Mouse (Mus musculus) left cerebral cortex, postnatal 4 days (tissue): ENCODE results near the gene Slc2a5. TPM values are rescaled to one million over a fixed set of nuclear protein-coding genes. Genes with fewer than 3 reads are reported as not detected.
A peak's percentile ranks its signal among the peaks of the same experiment; 100 is the strongest.

ENCODE experiments used
- DNase-seq: peaks from one replicate; pipeline ENCODE4 v3.0.0-alpha.2; 2022
- intact Hi-C: fragments of 180-260 bp; cut with DNase I; formaldehyde crosslinking; loops from one replicate; pipeline ENCODE4 v1.15.1; 2025
- total RNA-seq, 2 experiments: library from RNA; stranded (reverse); gene quantifications; 2 replicates each; pipeline ENCODE4 v1.2.3; 2021

The Slc2a5 gene
- total RNA-seq, 2 experiments from 2014 or later: 1.4 to 1.5 TPM

GRCm38 (mm10) chr4:150098880-150099279 is 20.2 kb upstream of the Slc2a5 start:
- DNase-seq: peak; percentile 75
- intact Hi-C loops: loop anchor here (2.0 kb wide), 2 partner anchors 64 to 292 kb away; no protein-coding TSS in a partner anchor

- intact Hi-C loops: no loop called here
- no peak for DNase-seq
Measured at GRCm38 (mm10) chr4:150102822-150103221, 16.3 kb upstream of the Slc2a5 start.

- intact Hi-C loops: no loop called here
- no peak for DNase-seq
Measured at GRCm38 (mm10) chr4:150105671-150106070, 13.4 kb upstream of the Slc2a5 start.

GRCm38 (mm10) chr4:150106637-150107036 is 12.4 kb upstream of the Slc2a5 start:
- intact Hi-C loops: no loop called here
- no peak for DNase-seq

GRCm38 (mm10) chr4:150109636-150110035 is 9.4 kb upstream of the Slc2a5 start:
- peak; percentile 37 for DNase-seq
- intact Hi-C loops: no loop called here

GRCm38 (mm10) chr4:150110373-150110772 is 8.7 kb upstream of the Slc2a5 start:
- intact Hi-C loops: no loop called here
- no peak for DNase-seq

- intact Hi-C loops: no loop called here
- DNase-seq: peak; percentile 66
Measured at GRCm38 (mm10) chr4:150112867-150113266, 6.2 kb upstream of the Slc2a5 start.

- intact Hi-C loops: no loop called here
- no peak for DNase-seq
Measured at GRCm38 (mm10) chr4:150114505-150115061, 4.5 kb upstream of the Slc2a5 start.

GRCm38 (mm10) chr4:150117311-150117710 is 1.8 kb upstream of the Slc2a5 start:
- intact Hi-C loops: no loop called here
- DNase-seq: no peak

GRCm38 (mm10) chr4:150118163-150118562 is 920 bp upstream of the Slc2a5 start:
- DNase-seq: no peak
- intact Hi-C loops: no loop called here

- DNase-seq: peak; percentile 41
- intact Hi-C loops: no loop called here
Measured at GRCm38 (mm10) chr4:150119640-150120039, 557 bp downstream of the Slc2a5 start.

- DNase-seq: no peak
- intact Hi-C loops: no loop called here
Measured at GRCm38 (mm10) chr4:150120173-150120833, 1.2 kb downstream of the Slc2a5 start.

- intact Hi-C loops: no loop called here
- DNase-seq: no peak
Measured at GRCm38 (mm10) chr4:150121430-150121829, 2.3 kb downstream of the Slc2a5 start.

GRCm38 (mm10) chr4:150122476-150122875 is 3.4 kb downstream of the Slc2a5 start:
- DNase-seq: no peak
- intact Hi-C loops: no loop called here

- intact Hi-C loops: no loop called here
- DNase-seq: no peak
Measured at GRCm38 (mm10) chr4:150126373-150126772, 7.3 kb downstream of the Slc2a5 start.

GRCm38 (mm10) chr4:150127894-150128293 is 8.8 kb downstream of the Slc2a5 start:
- intact Hi-C loops: no loop called here
- no peak for DNase-seq

GRCm38 (mm10) chr4:150128571-150128970 is 9.5 kb downstream of the Slc2a5 start:
- intact Hi-C loops: no loop called here
- DNase-seq: no peak

- no peak for DNase-seq
- intact Hi-C loops: no loop called here
Measured at GRCm38 (mm10) chr4:150130661-150131060, 11.6 kb downstream of the Slc2a5 start.

- DNase-seq: no peak
- intact Hi-C loops: no loop called here
Measured at GRCm38 (mm10) chr4:150132692-150133271, 13.7 kb downstream of the Slc2a5 start.

- intact Hi-C loops: no loop called here
- DNase-seq: no peak
Measured at GRCm38 (mm10) chr4:150135254-150135653, 16.2 kb downstream of the Slc2a5 start.

GRCm38 (mm10) chr4:150136693-150137092 is 17.6 kb downstream of the Slc2a5 start:
- peak; percentile 87 for DNase-seq
- intact Hi-C loops: no loop called here

- intact Hi-C loops: no loop called here
- no peak for DNase-seq
Measured at GRCm38 (mm10) chr4:150137368-150138083, 18.4 kb downstream of the Slc2a5 start.
